Mouse (Mus musculus): Measurements from ENCODE around the gene Taf15. TPM values are rescaled to one million over a fixed set of nuclear protein-coding genes. Genes with fewer than 3 reads are reported as not detected.

The Taf15 gene
- total and polyA plus RNA-seq, 2 experiments = 7.1 to 29.1 TPM

DNA sequence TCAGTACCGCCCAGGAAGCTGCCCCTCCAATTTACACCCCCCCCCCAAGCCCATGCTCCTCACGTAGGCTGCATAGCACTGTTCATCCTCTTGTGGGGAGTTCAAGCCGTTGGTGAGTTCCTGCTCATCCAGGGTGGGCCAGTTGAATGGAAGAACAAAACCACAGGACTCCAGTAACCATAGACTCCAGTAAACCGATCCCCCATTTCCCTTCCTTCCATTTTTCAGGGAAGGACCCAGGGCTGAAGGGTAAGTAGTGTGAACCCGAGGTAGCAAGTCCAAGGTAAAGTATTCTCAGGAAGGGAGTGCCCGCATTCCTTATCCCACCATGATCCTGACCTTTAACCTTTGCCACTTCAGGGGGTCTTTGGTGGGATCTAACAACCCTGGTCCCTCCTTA is 45.5 kb downstream of the Taf15 start:
- Histone ChIP-seq H3K4me3 (ENCODE audit: insufficient read depth, low read depth, low read length) (no peak overlapping the region), H3K36me3 (ENCODE audit: control insufficient read depth, insufficient read depth, low read length) (0 out of 2 replicates have a peak, but pooled peaks cover 1% of the 10 kb centered on the region), H3K27ac (replicated peaks; ENCODE audit: insufficient read depth, low read depth, low read length) (no peak overlapping the region), H3K79me2 (ENCODE audit: control insufficient read depth, insufficient read depth, low read length) (no peaks in the 10 kb centered on the region), H3K9ac (ENCODE audit: low read depth, low read length) (no peak overlapping the region), H3K27me3 (ENCODE audit: control insufficient read depth, insufficient read depth, low read length) (no peaks in the 10 kb centered on the region), H3K4me1 (ENCODE audit: control insufficient read depth, insufficient read depth, low read length) (no peaks in the 10 kb centered on the region)
- 85% methylated on average over 6 of the region's 6 CpGs for whole genome bisulfite sequencing
- TF ChIP-seq CTCF (IDR thresholded peaks at IDR 0.05; ENCODE audit: low read depth, low read length) (no peak), POLR2A (IDR thresholded peaks at IDR 0.05; ENCODE audit: extremely low read depth, insufficient read depth, low read length) (no peak)
- no peak for DNase-seq (ENCODE audit: extremely low read depth, low read depth, low spot score)

DNA sequence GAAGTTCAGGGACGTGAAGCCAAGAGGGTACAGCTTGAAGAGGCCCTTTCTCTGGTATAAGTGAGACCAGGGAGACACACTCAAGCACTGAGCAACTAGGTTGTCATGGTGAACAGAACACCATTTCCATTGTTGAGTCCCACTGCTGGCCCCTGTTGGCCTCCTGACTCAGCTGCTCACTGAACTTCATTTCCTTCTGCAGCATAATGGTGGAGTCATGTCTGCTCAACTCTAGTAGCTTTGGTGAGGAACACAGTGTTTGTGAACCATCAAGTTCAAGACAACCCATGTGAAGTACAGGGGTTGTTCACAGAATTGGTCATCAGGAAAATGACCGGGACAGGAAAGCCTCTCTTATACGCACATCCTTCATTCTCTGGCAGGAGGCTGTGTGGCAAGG is 49.2 kb downstream of the Taf15 start, which contains the start of gene Heatr9:
Heatr9 (minus strand) TSS at position 101 of the 400 bp plus-strand sequence.
- no peak within 1 kb of the TSS for H3K9ac ChIP-seq (ENCODE audit: low read depth, low read length)
- no peaks in the 10 kb centered on the region for H3K4me1 ChIP-seq (ENCODE audit: control insufficient read depth, insufficient read depth, low read length)
- H3K27ac ChIP-seq (replicated peaks; ENCODE audit: insufficient read depth, low read depth, low read length) = no peak within 1 kb of the TSS
- no peak within 1 kb of the TSS for H3K4me3 ChIP-seq (ENCODE audit: insufficient read depth, low read depth, low read length)
- WGBS = 94% methylated on average over 3 of the region's 3 CpGs
- 0 out of 2 replicates have a peak, but pooled peaks cover 1% of the 10 kb centered on the region for H3K36me3 ChIP-seq (ENCODE audit: control insufficient read depth, insufficient read depth, low read length)
- no peak for DNase-seq (ENCODE audit: extremely low read depth, low read depth, low spot score)
- H3K27me3 ChIP-seq (ENCODE audit: control insufficient read depth, insufficient read depth, low read length) = no peaks in the 10 kb centered on the region
- no peaks in the 10 kb centered on the region for H3K79me2 ChIP-seq (ENCODE audit: control insufficient read depth, insufficient read depth, low read length)
- TF ChIP-seq POLR2A (IDR thresholded peaks at IDR 0.05; ENCODE audit: extremely low read depth, insufficient read depth, low read length) = no peak
- TF ChIP-seq CTCF (IDR thresholded peaks at IDR 0.05; ENCODE audit: low read depth, low read length) = no peak

DNA sequence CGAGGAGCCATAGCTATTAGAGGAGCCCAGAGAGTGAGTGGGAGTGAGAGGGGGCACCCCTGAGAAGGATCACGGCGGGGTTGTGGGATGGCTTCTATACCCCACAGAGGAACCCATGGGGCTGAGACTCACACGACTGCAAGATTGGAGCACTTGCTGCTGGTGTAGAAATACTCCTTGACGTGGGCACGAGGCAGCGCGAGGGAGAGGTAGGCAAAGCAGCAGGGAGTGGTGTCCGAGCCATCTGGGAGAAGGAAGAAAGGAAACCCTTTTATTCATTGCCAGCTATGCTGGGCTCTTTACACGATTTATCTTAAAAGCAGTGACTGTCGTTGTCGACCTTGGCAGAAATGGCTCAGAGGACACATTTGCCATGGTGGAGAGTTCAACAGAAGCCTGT is 56.1 kb downstream of the Taf15 start:
- Histone ChIP-seq H3K9ac (ENCODE audit: low read depth, low read length) (no peak overlapping the region), H3K36me3 (ENCODE audit: control insufficient read depth, insufficient read depth, low read length) (no peaks in the 10 kb centered on the region), H3K4me1 (ENCODE audit: control insufficient read depth, insufficient read depth, low read length) (0 out of 2 replicates have a peak, but pooled peaks cover under 1% of the 10 kb centered on the region), H3K79me2 (ENCODE audit: control insufficient read depth, insufficient read depth, low read length) (no peaks in the 10 kb centered on the region), H3K4me3 (ENCODE audit: insufficient read depth, low read depth, low read length) (no peak overlapping the region), H3K27me3 (ENCODE audit: control insufficient read depth, insufficient read depth, low read length) (no peaks in the 10 kb centered on the region), H3K27ac (replicated peaks; ENCODE audit: insufficient read depth, low read depth, low read length) (no peak overlapping the region)
- TF ChIP-seq POLR2A (IDR thresholded peaks at IDR 0.05; ENCODE audit: extremely low read depth, insufficient read depth, low read length) = no peak
- TF ChIP-seq CTCF (IDR thresholded peaks at IDR 0.05; ENCODE audit: low read depth, low read length) = no peak
- 86% methylated on average over 12 of the region's 12 CpGs for WGBS
- DNase-seq (ENCODE audit: extremely low read depth, low read depth, low spot score) = no peak

DNA sequence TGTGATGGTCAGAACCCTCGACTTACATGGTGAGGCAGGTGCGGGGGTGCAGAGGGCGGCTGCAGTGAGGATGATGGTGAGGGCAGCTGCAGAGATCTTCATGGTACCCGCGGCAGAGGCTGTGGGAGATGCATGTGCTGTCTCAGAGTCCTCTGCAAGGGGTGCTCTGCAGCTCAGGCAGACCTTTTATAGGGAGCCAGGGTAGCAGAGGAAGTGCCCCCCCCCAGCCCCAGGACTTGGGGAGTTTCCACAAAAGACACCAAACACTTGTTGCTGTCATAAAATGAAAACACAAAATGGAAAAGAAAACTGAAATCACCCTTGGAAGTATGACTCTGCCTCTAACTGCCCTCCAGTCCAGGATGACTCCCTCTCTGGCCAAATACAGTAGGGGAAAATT is 57.5 kb downstream of the Taf15 start, which contains the start of gene Ccl5:
Ccl5 (minus strand) TSS at position 159 of the 400 bp plus-strand sequence.
- H3K36me3 ChIP-seq (ENCODE audit: control insufficient read depth, insufficient read depth, low read length) = no peaks in the 10 kb centered on the region
- H3K27me3 ChIP-seq (ENCODE audit: control insufficient read depth, insufficient read depth, low read length) = no peaks in the 10 kb centered on the region
- no peaks in the 10 kb centered on the region for H3K79me2 ChIP-seq (ENCODE audit: control insufficient read depth, insufficient read depth, low read length)
- TF ChIP-seq CTCF (IDR thresholded peaks at IDR 0.05; ENCODE audit: low read depth, low read length) (no peak), POLR2A (IDR thresholded peaks at IDR 0.05; ENCODE audit: extremely low read depth, insufficient read depth, low read length) (no peak)
- no peak for DNase-seq (ENCODE audit: extremely low read depth, low read depth, low spot score)
- 91% methylated on average over 5 of the region's 5 CpGs for WGBS
- no peak within 1 kb of the TSS; the same call in 1 of the 2 replicates for H3K9ac ChIP-seq (ENCODE audit: low read depth, low read length)
- H3K4me3 ChIP-seq (ENCODE audit: insufficient read depth, low read depth, low read length) = no peak within 1 kb of the TSS
- H3K27ac ChIP-seq (replicated peaks; ENCODE audit: insufficient read depth, low read depth, low read length) = no peak within 1 kb of the TSS
- peaks cover 3% of the 10 kb centered on the region; the same call in 1 of the 2 replicates for H3K4me1 ChIP-seq (ENCODE audit: control insufficient read depth, insufficient read depth, low read length)

DNA sequence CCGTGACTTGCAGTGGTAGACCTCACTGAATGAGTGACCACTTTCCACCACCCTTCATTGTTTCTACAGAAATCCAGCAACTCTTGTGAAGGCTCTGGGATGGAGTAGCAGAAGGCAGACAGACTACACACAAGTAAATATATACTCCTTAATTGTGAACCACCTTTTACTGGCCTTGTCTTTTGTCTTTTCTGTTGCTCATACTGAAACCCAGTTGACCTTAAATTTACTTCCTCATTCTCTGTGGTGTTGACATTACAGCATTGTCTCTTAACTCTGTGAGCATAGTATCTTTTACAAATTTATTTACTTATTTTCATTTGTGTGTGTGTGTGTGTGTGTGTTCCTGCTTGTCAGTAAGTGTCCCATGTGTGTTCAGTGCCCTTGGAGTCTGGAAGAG is 60.3 kb downstream of the Taf15 start:
- Histone ChIP-seq H3K4me3 (ENCODE audit: insufficient read depth, low read depth, low read length) (no peak overlapping the region), H3K4me1 (ENCODE audit: control insufficient read depth, insufficient read depth, low read length) (peaks cover 3% of the 10 kb centered on the region; the same call in 1 of the 2 replicates), H3K27ac (replicated peaks; ENCODE audit: insufficient read depth, low read depth, low read length) (no peak overlapping the region), H3K9ac (ENCODE audit: low read depth, low read length) (no peak overlapping the region), H3K36me3 (ENCODE audit: control insufficient read depth, insufficient read depth, low read length) (no peaks in the 10 kb centered on the region), H3K27me3 (ENCODE audit: control insufficient read depth, insufficient read depth, low read length) (no peaks in the 10 kb centered on the region), H3K79me2 (ENCODE audit: control insufficient read depth, insufficient read depth, low read length) (no peaks in the 10 kb centered on the region)
- 97% methylated on average over 1 of the region's 1 CpGs for WGBS
- TF ChIP-seq POLR2A (IDR thresholded peaks at IDR 0.05; ENCODE audit: extremely low read depth, insufficient read depth, low read length) (no peak), CTCF (IDR thresholded peaks at IDR 0.05; ENCODE audit: low read depth, low read length) (no peak)
- peak; percentile 11 for DNase-seq (ENCODE audit: extremely low read depth, low read depth, low spot score)

DNA sequence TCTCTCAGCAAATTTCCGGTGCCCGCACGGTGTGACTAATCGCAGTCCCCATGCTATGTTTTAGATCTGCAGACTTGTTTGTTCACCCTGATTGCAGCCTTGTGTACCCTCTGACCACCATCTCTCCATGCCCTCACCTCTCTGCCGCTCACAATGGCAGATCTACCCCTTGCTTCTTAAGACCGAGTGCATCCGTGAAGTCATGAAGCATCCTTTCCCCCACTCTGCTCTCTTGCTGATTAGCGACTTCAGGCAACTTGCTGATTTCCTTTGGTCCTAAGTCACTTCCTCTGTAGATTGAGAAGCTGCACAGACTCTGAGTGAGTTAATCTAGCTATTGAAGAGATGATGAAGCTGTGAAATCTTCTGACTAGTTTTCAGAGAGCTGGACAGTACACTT is 61.3 kb downstream of the Taf15 start:
- Histone ChIP-seq H3K27me3 (ENCODE audit: control insufficient read depth, insufficient read depth, low read length) (no peaks in the 10 kb centered on the region), H3K36me3 (ENCODE audit: control insufficient read depth, insufficient read depth, low read length) (no peaks in the 10 kb centered on the region), H3K79me2 (ENCODE audit: control insufficient read depth, insufficient read depth, low read length) (no peaks in the 10 kb centered on the region), H3K4me1 (ENCODE audit: control insufficient read depth, insufficient read depth, low read length) (peaks cover 3% of the 10 kb centered on the region; the same call in 1 of the 2 replicates), H3K9ac (ENCODE audit: low read depth, low read length) (no peak overlapping the region), H3K4me3 (ENCODE audit: insufficient read depth, low read depth, low read length) (no peak overlapping the region), H3K27ac (replicated peaks; ENCODE audit: insufficient read depth, low read depth, low read length) (no peak overlapping the region)
- no peak for TF ChIP-seq CTCF (IDR thresholded peaks at IDR 0.05; ENCODE audit: low read depth, low read length)
- WGBS = 77% methylated on average over 8 of the region's 8 CpGs
- peak; percentile 12 for DNase-seq (ENCODE audit: extremely low read depth, low read depth, low spot score)
